Mouse (Mus musculus) layer of hippocampus, postnatal 10 days (tissue): ENCODE measurements around the gene Psmb6. TPM values are rescaled to one million over a fixed set of nuclear protein-coding genes. Genes with fewer than 3 reads are reported as not detected.

Experiments used
- DNase-seq, 2 experiments: peaks; one replicate each; pipeline ENCODE4 v3.0.0; 2021; ENCODE audit warnings: low spot score in 2 of 2
- long read RNA-seq: library from polyadenylated mRNA; stranded (forward); transcript quantifications from one replicate; pipeline ENCODE4 v2.0.0, GENCODE M21; 2023
- total RNA-seq, 2 experiments: library from RNA; stranded (reverse); gene quantifications; 2 replicates each; pipeline ENCODE4 v1.2.3; 2021

The Psmb6 gene
- 100 to 1,000 TPM; 221 to 229 TPM for total RNA-seq
- long read RNA-seq, transcript Psmb6-201 (6 exons, 798 nt), result major isoform, 306 of 376 reads
- long read RNA-seq, transcript Psmb6-202 (2 exons, 674 nt), result minor isoform, 54 of 376 reads
- long read RNA-seq, partial matches to known transcripts, result 10 of 376 reads
- long read RNA-seq, other reads (novel, unspliced or antisense), result 5 of 376 reads

- DNase-seq, result peak; percentile 90 to 91
Measured at GRCm38 (mm10) chr11:70525184-70525678, at the start of gene Psmb6. Gene Psmb6, plus strand, starts transcription at chr11:70525367.

GRCm38 (mm10) chr11:70485498-70485897 lies 39.7 kb upstream of the Psmb6 start:
- DNase-seq, result no peak

GRCm38 (mm10) chr11:70487816-70488215 lies 37.4 kb upstream of the Psmb6 start:
- DNase-seq, result no peak

- no peak for DNase-seq
Measured at GRCm38 (mm10) chr11:70489138-70489537, 36.0 kb upstream of the Psmb6 start.

- DNase-seq, result no peak
Measured at GRCm38 (mm10) chr11:70489684-70490083, 35.5 kb upstream of the Psmb6 start.

GRCm38 (mm10) chr11:70499566-70500475 lies 25.3 kb upstream of the Psmb6 start:
- no peak for DNase-seq

GRCm38 (mm10) chr11:70500476-70500812 lies 24.7 kb upstream of the Psmb6 start:
- DNase-seq, result no peak

- no peak for DNase-seq
Measured at GRCm38 (mm10) chr11:70502018-70502417, 23.1 kb upstream of the Psmb6 start.

- DNase-seq, result no peak
Measured at GRCm38 (mm10) chr11:70504970-70505369, 20.2 kb upstream of the Psmb6 start, which contains the start of gene Tm4sf5. Gene Tm4sf5, plus strand, starts transcription at chr11:70505244.

GRCm38 (mm10) chr11:70506385-70506784 lies 18.8 kb upstream of the Psmb6 start:
- DNase-seq, result peak; percentile 70 to 77

GRCm38 (mm10) chr11:70506962-70507515 lies 18.1 kb upstream of the Psmb6 start:
- no peak for DNase-seq

- peak; percentile 35 to 50 for DNase-seq
Measured at GRCm38 (mm10) chr11:70509753-70510564, 15.2 kb upstream of the Psmb6 start.

GRCm38 (mm10) chr11:70511242-70511641 lies 13.9 kb upstream of the Psmb6 start:
- DNase-seq, result no peak

- DNase-seq, result no peak
Measured at GRCm38 (mm10) chr11:70511825-70512224, 13.3 kb upstream of the Psmb6 start.

GRCm38 (mm10) chr11:70512709-70513342 lies 12.3 kb upstream of the Psmb6 start:
- no peak for DNase-seq

GRCm38 (mm10) chr11:70513520-70513919 lies 11.6 kb upstream of the Psmb6 start:
- DNase-seq, result no peak

- DNase-seq, result no peak
Measured at GRCm38 (mm10) chr11:70514288-70514687, 10.9 kb upstream of the Psmb6 start, which contains the start of gene Vmo1. Gene Vmo1, minus strand, starts transcription at chr11:70514616.

- DNase-seq, result peak; percentile 16 to 41
Measured at GRCm38 (mm10) chr11:70516352-70516751, 8.8 kb upstream of the Psmb6 start.

GRCm38 (mm10) chr11:70518436-70518835 lies 6.7 kb upstream of the Psmb6 start:
- no peak for DNase-seq

GRCm38 (mm10) chr11:70518923-70519322 lies 6.2 kb upstream of the Psmb6 start, which contains the start of gene Gltpd2:
Gene Gltpd2, plus strand, starts transcription at chr11:70519196.
- no peak for DNase-seq
